ENCODE assay signal across 11 mouse cellular contexts in the genomic region with DNA sequence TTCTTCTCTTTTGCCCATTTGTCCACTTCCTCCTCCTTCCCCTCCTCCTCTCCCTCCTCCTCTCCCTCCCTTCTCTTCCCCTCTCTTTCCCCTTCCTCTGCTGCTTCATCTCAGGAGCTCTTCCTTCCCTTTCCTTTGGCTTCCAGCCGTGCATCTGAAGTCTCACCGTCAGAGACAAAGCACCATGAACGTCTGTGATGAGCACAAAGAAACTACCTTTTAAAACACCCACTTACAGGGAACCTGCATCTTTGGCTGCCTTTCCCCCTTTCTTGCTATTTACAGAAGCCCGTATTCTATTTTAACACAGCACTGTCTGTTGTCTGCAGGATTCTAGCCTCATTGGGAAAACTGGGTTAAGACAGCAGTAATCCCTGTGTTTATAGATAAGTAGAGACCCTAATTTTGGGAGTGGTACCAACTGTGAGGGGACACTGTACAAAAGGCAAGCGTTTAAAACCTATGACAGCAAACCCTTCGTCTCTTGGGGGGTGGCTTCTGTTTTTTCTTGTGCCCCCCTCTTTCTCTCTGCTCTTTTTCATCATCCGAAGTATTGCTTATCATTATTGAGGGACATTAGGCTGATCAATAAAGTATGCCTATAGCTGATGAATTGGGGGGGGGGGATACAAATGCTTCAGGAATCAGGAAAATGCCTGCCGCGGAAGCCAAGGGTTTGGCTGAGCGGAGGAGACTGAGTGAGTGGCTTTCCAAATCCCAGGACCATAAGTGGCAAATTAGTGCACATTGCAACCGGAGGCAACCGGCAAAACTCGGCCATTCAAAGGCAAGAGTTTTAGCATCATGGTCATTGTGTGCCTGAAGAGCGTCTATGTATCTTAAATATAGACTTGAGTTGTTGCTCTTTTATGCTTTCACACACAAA.
DNase-seq lines count a peak whose midpoint lies in the region; ATAC-seq lines count a peak whose summit lies in the region.
"Had no signal": no experiment of that assay in that cellular context is flagged by ENCODE, and none has a peak within 500 bp of the region (broad histone marks: within the 10 kb centered on the region; RNA-seq: fewer than 3 reads in every experiment).

No protein-coding gene starts in this region.

- H3K9ac ChIP-seq in embryonic facial prominence, embryonic 12.5 days, result peak overlapping the region; percentile 29; the same call in 1 of the 2 replicates
- no peak overlapping the region for H3K9ac ChIP-seq in hindbrain, embryonic 11.5 days (ENCODE audit: low read depth, low read length)
- H3K9ac ChIP-seq in midbrain, embryonic 12.5 days (replicated peaks), result peak overlapping the region; percentile 98
- H3K9ac ChIP-seq: kidney, embryonic 15.5 days had no signal

- peak overlapping the region; percentile 55 for H3K4me2 ChIP-seq in embryonic facial prominence, embryonic 12.5 days (replicated peaks)
- H3K4me2 ChIP-seq in hindbrain, embryonic 11.5 days (replicated peaks; ENCODE audit: low read depth, low read length), result no peak overlapping the region
- H3K4me2 ChIP-seq in midbrain, embryonic 12.5 days (replicated peaks), result peak overlapping the region; percentile 65

- H3K4me3 ChIP-seq in embryonic facial prominence, embryonic 12.5 days, result 0 out of 2 replicates have a peak overlapping the region, but pooled peaks have one; percentile 3
- H3K4me3 ChIP-seq in hindbrain, embryonic 11.5 days (ENCODE audit: low read depth, low read length), result no peak overlapping the region
- H3K4me3 ChIP-seq in midbrain, embryonic 12.5 days, result peak overlapping the region; percentile 81

- WGBS in embryonic facial prominence, embryonic 12.5 days, result 48% methylated on average over 14 of the region's 14 CpGs
- 69% methylated on average over 14 of the region's 14 CpGs for WGBS in hindbrain, embryonic 11.5 days
- 48% methylated on average over 14 of the region's 14 CpGs for WGBS in midbrain, embryonic 12.5 days

- no peaks in the 10 kb centered on the region for H3K36me3 ChIP-seq in embryonic facial prominence, embryonic 12.5 days
- no peaks in the 10 kb centered on the region for H3K36me3 ChIP-seq in hindbrain, embryonic 11.5 days (ENCODE audit: control insufficient read depth, insufficient read depth, low read length)
- H3K36me3 ChIP-seq in midbrain, embryonic 12.5 days, result no peaks in the 10 kb centered on the region
- H3K36me3 ChIP-seq: kidney, embryonic 15.5 days had no signal

- DNase-seq in brain, adult 2 months (ENCODE audit: low read depth, low spot score), result peak; percentile 67
- DNase-seq in hindbrain, embryonic 11.5 days (ENCODE audit: low spot score), result no peak
- DNase-seq in left cerebral cortex, adult 11 months (ENCODE audit: low spot score), result no peak
- DNase-seq in lung, postnatal 4 days, result no peak
- DNase-seq in urinary bladder, postnatal 14 days (ENCODE audit: low spot score), result no peak
- DNase-seq: cerebellum, adult 11 months; gastrocnemius, postnatal 25 days; heart, postnatal 10 days had no signal

- H3K27ac ChIP-seq in embryonic facial prominence, embryonic 12.5 days, result peak overlapping the region; percentile 100
- H3K27ac ChIP-seq in hindbrain, embryonic 11.5 days (ENCODE audit: low read depth, low read length), result peak overlapping the region; percentile 95
- H3K27ac ChIP-seq in midbrain, embryonic 12.5 days (replicated peaks), result peak overlapping the region; percentile 99

- H3K27me3 ChIP-seq in embryonic facial prominence, embryonic 12.5 days, result no peaks in the 10 kb centered on the region
- no peaks in the 10 kb centered on the region for H3K27me3 ChIP-seq in hindbrain, embryonic 11.5 days (ENCODE audit: control insufficient read depth, insufficient read depth, low read length)
- H3K27me3 ChIP-seq in midbrain, embryonic 12.5 days, result no peaks in the 10 kb centered on the region
- H3K27me3 ChIP-seq: kidney, embryonic 15.5 days had no signal

- peaks cover 21% of the 10 kb centered on the region for H3K4me1 ChIP-seq in embryonic facial prominence, embryonic 12.5 days
- no peaks in the 10 kb centered on the region for H3K4me1 ChIP-seq in hindbrain, embryonic 11.5 days (replicated peaks; ENCODE audit: control insufficient read depth, insufficient read depth, low read length)
- H3K4me1 ChIP-seq in midbrain, embryonic 12.5 days, result peaks cover 39% of the 10 kb centered on the region

- no peak for ATAC-seq in embryonic facial prominence, embryonic 12.5 days (ENCODE audit: insufficient number of reproducible peaks, insufficient read depth, low FRiP score, low TSS enrichment)
- no peak for ATAC-seq in hindbrain, embryonic 11.5 days (ENCODE audit: low FRiP score)
- no peak for ATAC-seq in midbrain, embryonic 12.5 days (ENCODE audit: low FRiP score, low read depth)

- H3K9me3 ChIP-seq in embryonic facial prominence, embryonic 12.5 days, result no peaks in the 10 kb centered on the region
- H3K9me3 ChIP-seq in hindbrain, embryonic 11.5 days (ENCODE audit: control insufficient read depth, low read length), result no peaks in the 10 kb centered on the region
- H3K9me3 ChIP-seq in midbrain, embryonic 12.5 days, result no peaks in the 10 kb centered on the region
- H3K9me3 ChIP-seq: kidney, embryonic 15.5 days had no signal
